Mouse (Mus musculus) hindbrain, embryonic 10.5 days (tissue): ENCODE measurements around the gene Relt. TPM values are rescaled to one million over a fixed set of nuclear protein-coding genes. Genes with fewer than 3 reads are reported as not detected.
"Not testable (repeated sequence)": the region's sequence is repeated elsewhere in the genome, so short reads cannot be mapped to it uniquely, and the experiment has no call there.

Experiments used
- DNase-seq: peaks from one replicate; pipeline ENCODE4 v3.0.0-alpha.2; 2017; ENCODE audit warnings: low spot score
- H3K27ac ChIP-seq: fragments of 300-500 bp; sonication (generic); 2 replicates; pipeline ENCODE4 v1.5.1; 2016; ENCODE audit warnings: mild to moderate bottlenecking, moderate library complexity
- H3K27me3 ChIP-seq: fragments of 300-500 bp; sonication (generic); 2 replicates; pipeline ENCODE4 v1.6.1; 2016; ENCODE audit warnings: mild to moderate bottlenecking; ENCODE audit not compliant: poor library complexity, insufficient read depth, severe bottlenecking
- H3K36me3 ChIP-seq: fragments of 300-500 bp; sonication (generic); 2 replicates; pipeline ENCODE4 v1.6.1; 2016; ENCODE audit warnings: mild to moderate bottlenecking, moderate library complexity
- H3K4me1 ChIP-seq: fragments of 300-500 bp; sonication (generic); replicated peaks from 2 replicates; pipeline ENCODE4 v1.6.1; 2016; ENCODE audit warnings: mild to moderate bottlenecking
- H3K4me3 ChIP-seq: fragments of 300-500 bp; sonication (generic); 2 replicates; pipeline ENCODE4 v1.5.1; 2016; ENCODE audit warnings: mild to moderate bottlenecking, moderate library complexity
- H3K9me3 ChIP-seq: fragments of 300-500 bp; sonication (generic); 2 replicates; pipeline ENCODE4 v1.6.1; 2016; ENCODE audit warnings: mild to moderate bottlenecking, moderate library complexity
- WGBS: fragments of 180-500 bp; shearing (Covaris S2); methylation state at CpG from one replicate; pipeline ENCODE4 v1.1.7; 2016; 5-methylcytosine and 5-hydroxymethylcytosine counted together
- polyA plus RNA-seq: library from polyadenylated mRNA; unstranded; fragments of >200 nt; fragmentation: Nextera tagmentation; extraction: Ambion mirVana; gene quantifications from 2 replicates; pipeline ENCODE4 v1.2.1, GENCODE M21; 2016

Relt gene
- polyA plus RNA-seq, 1 experiment from 2014 or later: 3.6 TPM

GRCm38 (mm10) chr7:100851481-100852356 lies 11.5 kb downstream of the Relt start:
- WGBS: 80% methylated on average over 9 of the region's 9 CpGs
- DNase-seq: no peak
- H3K4me1 ChIP-seq: peaks cover 52% of the 10 kb centered on the region
- H3K36me3 ChIP-seq: peaks cover 23% of the 10 kb centered on the region
- peak overlapping the region; percentile 17; the same call in 1 of the 2 replicates for H3K27ac ChIP-seq
- H3K27me3 ChIP-seq: no peaks in the 10 kb centered on the region
- no peak overlapping the region for H3K4me3 ChIP-seq
- H3K9me3 ChIP-seq: no peaks in the 10 kb centered on the region

- Histone ChIP-seq H3K36me3 (peaks cover 23% of the 10 kb centered on the region), H3K27ac (no peak overlapping the region), H3K27me3 (no peaks in the 10 kb centered on the region), H3K9me3 (no peaks in the 10 kb centered on the region), H3K4me1 (peaks cover 33% of the 10 kb centered on the region), H3K4me3 (no peak overlapping the region)
- 88% methylated on average over 2 of the region's 2 CpGs for WGBS
- no peak for DNase-seq
These were observed 13.7 kb downstream of the Relt start for GRCm38 (mm10) chr7:100849508-100849907.

DNA sequence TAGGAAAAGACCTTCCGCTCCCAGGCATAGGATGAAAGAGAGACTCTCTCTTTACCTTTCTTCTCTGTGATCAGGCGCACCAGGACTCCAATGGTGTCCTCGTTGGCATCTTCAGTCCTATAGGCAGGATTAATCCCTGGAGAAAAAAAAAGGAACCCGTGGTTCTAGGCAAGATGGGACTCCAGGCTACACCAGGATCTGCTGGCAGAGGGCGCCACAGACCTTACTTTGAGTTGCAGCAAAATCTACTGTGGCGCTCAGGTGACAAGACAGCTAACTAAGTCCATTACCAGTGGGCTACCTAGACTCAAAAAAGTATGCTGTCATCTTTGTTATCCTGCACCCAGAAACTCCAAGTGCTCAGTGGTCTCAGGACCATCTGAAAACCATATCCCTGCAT lies 14.5 kb downstream of the Relt start:
- peak; percentile 54 for DNase-seq
- Histone ChIP-seq H3K27ac (no peak overlapping the region), H3K27me3 (no peaks in the 10 kb centered on the region), H3K36me3 (peaks cover 23% of the 10 kb centered on the region), H3K4me3 (no peak overlapping the region), H3K4me1 (peaks cover 25% of the 10 kb centered on the region), H3K9me3 (no peaks in the 10 kb centered on the region)
- WGBS: 31% methylated on average over 6 of the region's 6 CpGs

DNA sequence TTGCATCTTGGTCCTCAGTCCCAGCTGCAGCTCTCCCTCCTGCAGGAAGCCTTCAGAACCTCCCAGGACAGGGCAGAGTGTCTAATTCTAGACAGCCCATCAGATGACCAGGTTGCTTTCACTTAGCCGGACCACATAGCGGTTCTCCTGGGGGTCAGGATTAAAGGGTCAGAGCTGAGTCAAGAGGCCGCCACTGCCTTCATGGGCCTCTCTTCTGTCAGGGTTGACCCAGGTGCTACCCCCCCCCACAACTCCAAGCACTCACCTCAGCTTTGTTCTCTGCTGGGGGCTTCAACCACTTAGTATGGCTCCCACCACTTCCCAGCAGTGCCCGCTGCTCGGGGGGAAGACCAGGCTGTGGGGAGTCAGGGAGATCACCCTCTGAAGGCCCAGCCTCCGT lies 16.1 kb downstream of the Relt start:
- H3K27me3 ChIP-seq: no peaks in the 10 kb centered on the region
- H3K4me3 ChIP-seq: no peak overlapping the region
- 87% methylated on average over 6 of the region's 6 CpGs for WGBS
- DNase-seq: no peak
- H3K36me3 ChIP-seq: peaks cover 28% of the 10 kb centered on the region
- no peak overlapping the region for H3K27ac ChIP-seq
- H3K9me3 ChIP-seq: no peaks in the 10 kb centered on the region
- H3K4me1 ChIP-seq: peaks cover 15% of the 10 kb centered on the region; the same call in 1 of the 2 replicates

DNA sequence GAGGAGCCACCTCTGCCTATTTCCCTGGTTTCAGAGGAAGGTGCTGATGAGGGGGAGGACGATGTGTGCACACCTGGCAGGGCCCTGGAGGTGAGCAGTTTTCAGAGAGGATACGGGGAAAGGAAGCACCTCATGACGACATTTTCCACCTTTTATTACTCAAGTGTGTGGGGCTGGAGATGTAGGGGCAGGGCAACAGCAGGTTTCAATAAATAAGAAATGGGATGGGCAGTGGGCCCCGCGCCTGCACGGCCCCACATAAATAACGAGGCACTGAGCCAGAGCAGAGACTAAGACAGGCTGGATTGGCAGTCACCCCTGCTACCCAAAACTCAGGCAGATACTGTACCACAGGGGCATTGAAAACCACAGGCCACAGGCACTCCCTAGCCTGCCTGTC lies 17.2 kb downstream of the Relt start:
- DNase-seq, H3K4me3 ChIP-seq, H3K27ac ChIP-seq, H3K4me1 ChIP-seq, H3K9me3 ChIP-seq, H3K27me3 ChIP-seq: not testable (repeated sequence)
- H3K36me3 ChIP-seq: peaks cover 33% of the 10 kb centered on the region
- 85% methylated on average over 7 of the region's 7 CpGs for WGBS

DNA sequence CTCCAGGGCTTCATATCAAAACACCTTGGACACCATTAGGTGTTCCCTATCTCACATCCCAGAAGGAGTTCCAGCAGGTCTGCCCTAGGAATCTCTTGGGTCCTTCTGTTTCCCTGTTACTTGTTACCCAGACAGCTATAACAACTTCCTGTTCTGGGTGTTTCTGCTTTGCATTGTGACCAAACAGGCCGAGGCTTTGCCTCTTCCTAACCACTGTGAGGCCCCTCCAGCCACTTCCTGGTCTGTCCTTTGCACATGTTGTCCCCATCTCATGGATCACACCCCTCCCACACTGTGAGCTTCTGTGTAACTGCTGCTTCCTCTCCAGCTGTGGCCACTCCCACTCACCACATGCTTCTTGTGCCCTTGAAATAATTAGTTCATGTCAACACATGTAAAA lies 17.8 kb downstream of the Relt start:
- no peak overlapping the region for H3K27ac ChIP-seq
- peaks cover 33% of the 10 kb centered on the region for H3K36me3 ChIP-seq
- 0 out of 2 replicates have a peak, but pooled peaks cover 5% of the 10 kb centered on the region for H3K4me1 ChIP-seq
- no peak for DNase-seq
- H3K27me3 ChIP-seq: no peaks in the 10 kb centered on the region
- WGBS: 50% methylated on average over 1 of the region's 1 CpGs
- H3K4me3 ChIP-seq: no peak overlapping the region
- H3K9me3 ChIP-seq: no peaks in the 10 kb centered on the region

DNA sequence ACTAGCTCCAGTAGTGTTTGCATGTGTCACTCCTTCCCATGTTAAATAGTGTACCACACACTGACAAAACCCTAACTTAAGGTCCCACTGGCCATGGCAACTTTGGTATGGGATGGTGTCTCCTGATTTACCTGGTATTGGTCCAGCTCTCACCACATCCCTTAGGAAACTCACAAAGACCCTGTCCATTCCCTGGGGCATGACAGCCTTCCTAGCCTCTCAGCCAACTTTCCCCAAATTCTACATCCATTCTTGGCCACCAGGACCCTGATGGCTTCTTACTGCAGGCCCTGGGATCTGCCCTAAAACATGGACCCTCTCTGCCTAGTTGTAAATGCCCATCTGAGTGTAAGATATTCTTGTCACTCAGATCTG lies 18.2 kb downstream of the Relt start:
- Histone ChIP-seq H3K4me3 (no peak overlapping the region), H3K27ac (no peak overlapping the region), H3K4me1 (0 out of 2 replicates have a peak, but pooled peaks cover 5% of the 10 kb centered on the region), H3K9me3 (no peaks in the 10 kb centered on the region), H3K36me3 (peaks cover 33% of the 10 kb centered on the region), H3K27me3 (no peaks in the 10 kb centered on the region)
- DNase-seq: no peak

GRCm38 (mm10) chr7:100844385-100845025 lies 18.7 kb downstream of the Relt start:
- DNase-seq: no peak
- Histone ChIP-seq H3K36me3 (peaks cover 28% of the 10 kb centered on the region), H3K9me3 (no peaks in the 10 kb centered on the region), H3K4me1 (no peaks in the 10 kb centered on the region), H3K4me3 (no peak overlapping the region), H3K27ac (no peak overlapping the region), H3K27me3 (no peaks in the 10 kb centered on the region)
- WGBS: 80% methylated on average over 2 of the region's 2 CpGs

GRCm38 (mm10) chr7:100843866-100844265 lies 19.4 kb downstream of the Relt start:
- Histone ChIP-seq H3K27ac (no peak overlapping the region), H3K4me3 (no peak overlapping the region), H3K9me3 (no peaks in the 10 kb centered on the region), H3K27me3 (no peaks in the 10 kb centered on the region), H3K36me3 (peaks cover 23% of the 10 kb centered on the region), H3K4me1 (no peaks in the 10 kb centered on the region)
- 89% methylated on average over 2 of the region's 2 CpGs for WGBS
- no peak for DNase-seq

- no peak for DNase-seq
- Histone ChIP-seq H3K4me1 (no peaks in the 10 kb centered on the region), H3K9me3 (no peaks in the 10 kb centered on the region), H3K36me3 (peaks cover 30% of the 10 kb centered on the region), H3K27me3 (no peaks in the 10 kb centered on the region), H3K27ac (no peak overlapping the region), H3K4me3 (no peak overlapping the region)
- 94% methylated on average over 5 of the region's 5 CpGs for WGBS
These were observed 21.1 kb downstream of the Relt start for GRCm38 (mm10) chr7:100842175-100842574.

DNA sequence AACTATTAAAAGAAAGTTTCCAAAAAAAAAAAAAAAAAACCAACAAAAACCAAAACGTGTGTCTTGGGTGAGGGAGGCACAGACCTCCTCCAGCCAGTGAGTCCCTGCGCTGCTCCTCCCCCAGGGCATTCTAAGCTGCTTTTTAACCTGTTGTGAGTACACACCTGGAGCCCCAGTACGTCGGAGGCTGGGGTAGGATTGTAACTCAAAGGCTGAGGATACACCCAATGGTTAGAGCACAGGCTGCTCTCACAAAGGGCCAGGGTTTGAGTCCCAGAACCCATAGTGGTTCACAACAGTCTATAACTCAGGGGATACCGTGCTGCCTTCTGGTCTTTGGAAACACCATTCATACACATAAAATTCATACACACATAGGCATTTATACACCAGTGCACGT lies 21.6 kb downstream of the Relt start:
- H3K9me3 ChIP-seq: no peaks in the 10 kb centered on the region
- peaks cover 31% of the 10 kb centered on the region for H3K36me3 ChIP-seq
- H3K27ac ChIP-seq: no peak overlapping the region
- no peaks in the 10 kb centered on the region for H3K27me3 ChIP-seq
- 91% methylated on average over 6 of the region's 6 CpGs for WGBS
- no peak for DNase-seq
- H3K4me1 ChIP-seq: no peaks in the 10 kb centered on the region
- H3K4me3 ChIP-seq: no peak overlapping the region

- H3K36me3 ChIP-seq: peaks cover 38% of the 10 kb centered on the region
- WGBS: 95% methylated on average over 1 of the region's 1 CpGs
- H3K4me3 ChIP-seq: no peak overlapping the region
- no peaks in the 10 kb centered on the region for H3K4me1 ChIP-seq
- no peak overlapping the region for H3K27ac ChIP-seq
- H3K9me3 ChIP-seq: no peaks in the 10 kb centered on the region
- no peaks in the 10 kb centered on the region for H3K27me3 ChIP-seq
- DNase-seq: no peak
These were observed 22.3 kb downstream of the Relt start for GRCm38 (mm10) chr7:100840906-100841305.

DNA sequence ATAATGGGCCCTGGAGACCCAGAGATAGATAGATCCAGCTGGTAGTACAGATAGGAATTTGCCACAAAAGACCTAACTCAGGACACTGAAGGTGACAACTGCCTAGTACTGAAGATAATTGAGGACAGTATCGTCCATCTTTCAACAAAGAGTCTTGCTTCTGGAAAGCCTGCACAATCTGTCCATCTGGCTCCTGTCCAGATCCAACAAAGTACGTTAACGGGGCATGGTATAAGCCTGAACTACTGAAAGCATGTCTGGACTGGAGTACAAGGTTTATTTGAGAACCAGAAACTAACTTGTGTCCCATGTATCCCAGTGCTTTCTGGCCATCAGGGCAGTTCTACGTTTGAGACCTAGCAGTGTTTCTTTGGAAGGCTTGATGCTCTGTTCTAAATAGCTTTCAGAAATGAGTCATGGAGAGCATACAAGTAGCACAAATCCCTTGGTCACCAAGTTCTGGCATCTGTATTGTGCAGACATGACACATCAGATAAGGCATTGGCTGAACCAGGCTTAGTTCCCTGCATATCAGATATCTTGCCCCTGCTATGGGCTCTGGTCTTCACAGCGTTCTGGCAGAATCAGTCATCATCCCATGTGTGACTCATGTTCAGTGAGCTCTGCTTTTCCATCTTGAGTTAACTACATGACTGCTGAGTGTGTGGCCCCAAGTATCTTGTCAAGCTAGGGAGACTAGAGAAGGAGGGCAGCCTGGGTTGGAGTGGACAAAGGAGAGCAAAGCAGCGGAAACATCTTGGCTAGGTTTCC lies 23.4 kb downstream of the Relt start:
- no peaks in the 10 kb centered on the region for H3K4me1 ChIP-seq
- H3K9me3 ChIP-seq: no peaks in the 10 kb centered on the region
- 94% methylated on average over 6 of the region's 6 CpGs for WGBS
- H3K4me3 ChIP-seq: no peak overlapping the region
- no peak overlapping the region for H3K27ac ChIP-seq
- no peaks in the 10 kb centered on the region for H3K27me3 ChIP-seq
- peaks cover 49% of the 10 kb centered on the region for H3K36me3 ChIP-seq
- DNase-seq: no peak
